Mouse (Mus musculus): ENCODE results near the gene Fxn.

- TF ChIP-seq POLR2A (IDR thresholded peaks at IDR 0.05; ENCODE audit: insufficient read depth, low read depth, low read length) (no peak), CTCF (IDR thresholded peaks at IDR 0.05; ENCODE audit: insufficient read depth, low read depth, low read length) (no peak)
Observed at GRCm38 (mm10) chr19:24243340-24243739, 37.1 kb downstream of the Fxn start.

All from olfactory bulb, adult 2 months (tissue).